Mouse (Mus musculus) forebrain, embryonic 10.5 days (tissue): ENCODE measurements around the gene Capn11. TPM values are rescaled to one million over a fixed set of nuclear protein-coding genes. Genes with fewer than 3 reads are reported as not detected.
A peak's percentile ranks its signal among the peaks of the same experiment; 100 is the strongest.

Experiments
- DNase-seq: peaks from one replicate; pipeline ENCODE4 v3.0.0-alpha.2; 2017; ENCODE audit warnings: low spot score; ENCODE audit errors: extremely low spot score
- H3K27ac ChIP-seq: fragments of 300-500 bp; sonication (generic); 2 replicates; pipeline ENCODE4 v1.5.1; 2016; ENCODE audit warnings: mild to moderate bottlenecking
- H3K27me3 ChIP-seq: fragments of 300-500 bp; sonication (generic); 2 replicates; pipeline ENCODE4 v1.6.1; 2016; ENCODE audit warnings: mild to moderate bottlenecking; ENCODE audit not compliant: poor library complexity, severe bottlenecking
- H3K36me3 ChIP-seq: fragments of 300-500 bp; sonication (generic); replicated peaks from 2 replicates; pipeline ENCODE4 v1.6.1; 2016; ENCODE audit warnings: mild to moderate bottlenecking, moderate library complexity
- H3K4me1 ChIP-seq: fragments of 300-500 bp; sonication (generic); 2 replicates; pipeline ENCODE4 v1.6.1; 2016
- H3K4me3 ChIP-seq: fragments of 300-500 bp; sonication (generic); 2 replicates; pipeline ENCODE4 v1.5.1; 2016; ENCODE audit warnings: mild to moderate bottlenecking, moderate library complexity
- H3K9me3 ChIP-seq: fragments of 300-500 bp; sonication (generic); 2 replicates; pipeline ENCODE4 v1.6.1; 2016; ENCODE audit warnings: mild to moderate bottlenecking, moderate library complexity
- WGBS: fragments of 180-500 bp; shearing (Covaris S2); methylation state at CpG from one replicate; pipeline ENCODE4 v1.1.7; 2016; 5-methylcytosine and 5-hydroxymethylcytosine counted together
- polyA plus RNA-seq: library from polyadenylated mRNA; unstranded; fragments of >200 nt; fragmentation: Nextera tagmentation; extraction: Ambion mirVana; gene quantifications from 2 replicates; pipeline ENCODE4 v1.2.1, GENCODE M21; 2016

Capn11 gene
- polyA plus RNA-seq: 1.1 and 1.6 TPM in 2 replicates

GRCm38 (mm10) chr17:45659225-45659624 is at the start of gene Capn11:
Gene Capn11, minus strand, starts transcription at chr17:45659325.
- WGBS: 84% methylated on average over 4 of the region's 4 CpGs
- Histone ChIP-seq H3K4me3 (no peak within 1 kb of the TSS), H3K9me3 (no peaks in the 10 kb centered on the region), H3K36me3 (peaks cover 42% of the 10 kb centered on the region), H3K4me1 (peaks cover 24% of the 10 kb centered on the region), H3K27me3 (no peaks in the 10 kb centered on the region), H3K27ac (no peak within 1 kb of the TSS)
- no peak for DNase-seq

GRCm38 (mm10) chr17:45708179-45708578 is 49.1 kb upstream of the Capn11 start:
- no peaks in the 10 kb centered on the region for H3K27me3 ChIP-seq
- 86% methylated on average over 8 of the region's 8 CpGs for WGBS
- H3K4me3 ChIP-seq: no peak overlapping the region
- DNase-seq: no peak
- no peaks in the 10 kb centered on the region for H3K36me3 ChIP-seq
- no peak overlapping the region for H3K27ac ChIP-seq
- H3K9me3 ChIP-seq: no peaks in the 10 kb centered on the region
- H3K4me1 ChIP-seq: no peaks in the 10 kb centered on the region

- H3K36me3 ChIP-seq: no peaks in the 10 kb centered on the region
- H3K9me3 ChIP-seq: no peaks in the 10 kb centered on the region
- H3K4me3 ChIP-seq: no peak overlapping the region
- H3K4me1 ChIP-seq: no peaks in the 10 kb centered on the region
- WGBS: 44% methylated on average over 3 of the region's 3 CpGs
- H3K27me3 ChIP-seq: no peaks in the 10 kb centered on the region
- H3K27ac ChIP-seq: no peak overlapping the region
- no peak for DNase-seq
Measured at GRCm38 (mm10) chr17:45707376-45707775, 48.3 kb upstream of the Capn11 start.

- no peak for DNase-seq
- H3K36me3 ChIP-seq: no peaks in the 10 kb centered on the region
- H3K4me3 ChIP-seq: no peak overlapping the region
- no peak overlapping the region for H3K27ac ChIP-seq
- 81% methylated on average over 5 of the region's 5 CpGs for WGBS
- no peaks in the 10 kb centered on the region for H3K4me1 ChIP-seq
- H3K27me3 ChIP-seq: no peaks in the 10 kb centered on the region
- no peaks in the 10 kb centered on the region for H3K9me3 ChIP-seq
Measured at GRCm38 (mm10) chr17:45706796-45707195, 47.7 kb upstream of the Capn11 start.

GRCm38 (mm10) chr17:45703187-45703586 is 44.1 kb upstream of the Capn11 start:
- no peak for DNase-seq
- WGBS: 72% methylated on average over 7 of the region's 7 CpGs
- Histone ChIP-seq H3K36me3 (peaks cover 9% of the 10 kb centered on the region), H3K27me3 (no peaks in the 10 kb centered on the region), H3K4me3 (no peak overlapping the region), H3K9me3 (no peaks in the 10 kb centered on the region), H3K4me1 (peaks cover 16% of the 10 kb centered on the region), H3K27ac (no peak overlapping the region)

- H3K9me3 ChIP-seq: no peaks in the 10 kb centered on the region
- H3K27me3 ChIP-seq: no peaks in the 10 kb centered on the region
- peaks cover 17% of the 10 kb centered on the region for H3K36me3 ChIP-seq
- no peak overlapping the region for H3K27ac ChIP-seq
- DNase-seq: no peak
- 72% methylated on average over 4 of the region's 4 CpGs for WGBS
- no peak overlapping the region for H3K4me3 ChIP-seq
- H3K4me1 ChIP-seq: peaks cover 16% of the 10 kb centered on the region
Measured at GRCm38 (mm10) chr17:45702254-45702653, 43.1 kb upstream of the Capn11 start.

GRCm38 (mm10) chr17:45701236-45701591 is 42.1 kb upstream of the Capn11 start:
- H3K27ac ChIP-seq: peak overlapping the region; percentile 33; the same call in 1 of the 2 replicates
- H3K9me3 ChIP-seq: no peaks in the 10 kb centered on the region
- H3K4me3 ChIP-seq: no peak overlapping the region
- 79% methylated on average over 9 of the region's 9 CpGs for WGBS
- H3K36me3 ChIP-seq: peaks cover 26% of the 10 kb centered on the region
- H3K4me1 ChIP-seq: peaks cover 16% of the 10 kb centered on the region
- DNase-seq: no peak
- H3K27me3 ChIP-seq: no peaks in the 10 kb centered on the region

GRCm38 (mm10) chr17:45700496-45701235 is 41.5 kb upstream of the Capn11 start:
- WGBS: 54% methylated on average over 12 of the region's 16 CpGs
- Histone ChIP-seq H3K9me3 (no peaks in the 10 kb centered on the region), H3K4me1 (peaks cover 16% of the 10 kb centered on the region), H3K4me3 (no peak overlapping the region), H3K27ac (peak overlapping the region; percentile 58; the same call in 1 of the 2 replicates), H3K36me3 (peaks cover 27% of the 10 kb centered on the region), H3K27me3 (no peaks in the 10 kb centered on the region)
- no peak for DNase-seq

- Histone ChIP-seq H3K36me3 (peaks cover 30% of the 10 kb centered on the region), H3K4me1 (peaks cover 21% of the 10 kb centered on the region), H3K27me3 (no peaks in the 10 kb centered on the region), H3K4me3 (no peak overlapping the region), H3K9me3 (no peaks in the 10 kb centered on the region), H3K27ac (no peak overlapping the region)
- 91% methylated on average over 3 of the region's 3 CpGs for WGBS
- no peak for DNase-seq
Measured at GRCm38 (mm10) chr17:45699039-45699740, 40.1 kb upstream of the Capn11 start.

GRCm38 (mm10) chr17:45698368-45698767 is 39.2 kb upstream of the Capn11 start:
- no peak for DNase-seq
- H3K4me3 ChIP-seq: no peak overlapping the region
- H3K27me3 ChIP-seq: no peaks in the 10 kb centered on the region
- WGBS: 94% methylated on average over 6 of the region's 6 CpGs
- H3K9me3 ChIP-seq: no peaks in the 10 kb centered on the region
- H3K36me3 ChIP-seq: peaks cover 30% of the 10 kb centered on the region
- peaks cover 29% of the 10 kb centered on the region for H3K4me1 ChIP-seq
- no peak overlapping the region for H3K27ac ChIP-seq

- H3K4me3 ChIP-seq: no peak overlapping the region
- WGBS: 88% methylated on average over 9 of the region's 9 CpGs
- H3K9me3 ChIP-seq: no peaks in the 10 kb centered on the region
- H3K27me3 ChIP-seq: no peaks in the 10 kb centered on the region
- DNase-seq: no peak
- no peak overlapping the region for H3K27ac ChIP-seq
- H3K4me1 ChIP-seq: peaks cover 30% of the 10 kb centered on the region
- peaks cover 30% of the 10 kb centered on the region for H3K36me3 ChIP-seq
Measured at GRCm38 (mm10) chr17:45696981-45697380, 37.9 kb upstream of the Capn11 start.

- Histone ChIP-seq H3K36me3 (peaks cover 30% of the 10 kb centered on the region), H3K9me3 (no peaks in the 10 kb centered on the region), H3K27ac (no peak overlapping the region), H3K4me1 (peaks cover 20% of the 10 kb centered on the region), H3K4me3 (no peak overlapping the region), H3K27me3 (no peaks in the 10 kb centered on the region)
- WGBS: 82% methylated on average over 23 of the region's 23 CpGs
- DNase-seq: no peak
Measured at GRCm38 (mm10) chr17:45695227-45696120, 36.3 kb upstream of the Capn11 start.
